Mouse (Mus musculus) testis, adult 2 months (tissue): ENCODE measurements around the gene Prss2.

ENCODE experiments used
- CTCF ChIP-seq: fragments of 200-500 bp; IDR thresholded peaks from 2 replicates; pipeline ENCODE4 v1.5.1; 2012; ENCODE audit warnings: low read depth, mild to moderate bottlenecking, inconsistent platforms, low read length, moderate library complexity; ENCODE audit not compliant: control insufficient read depth, insufficient read depth, insufficient replicate concordance
- POLR2A ChIP-seq: fragments of 200-500 bp; IDR thresholded peaks from 2 replicates; pipeline ENCODE4 v1.6.1; 2012; ENCODE audit warnings: low read depth, mild to moderate bottlenecking, inconsistent platforms, low read length, moderate library complexity; ENCODE audit not compliant: control insufficient read depth

- no peak for TF ChIP-seq CTCF
- no peak for TF ChIP-seq POLR2A
These were observed 16.3 kb upstream of the Prss2 start for GRCm38 (mm10) chr6:41505323-41505722.
